Mouse (Mus musculus) kidney, adult 9 months (tissue): ENCODE results near the gene Sh3rf3.
A peak's percentile ranks its signal among the peaks of the same experiment; 100 is the strongest.

Source experiments
- DNase-seq: peaks from one replicate; pipeline ENCODE4 v3.0.0; 2022

The Sh3rf3 gene

DNA sequence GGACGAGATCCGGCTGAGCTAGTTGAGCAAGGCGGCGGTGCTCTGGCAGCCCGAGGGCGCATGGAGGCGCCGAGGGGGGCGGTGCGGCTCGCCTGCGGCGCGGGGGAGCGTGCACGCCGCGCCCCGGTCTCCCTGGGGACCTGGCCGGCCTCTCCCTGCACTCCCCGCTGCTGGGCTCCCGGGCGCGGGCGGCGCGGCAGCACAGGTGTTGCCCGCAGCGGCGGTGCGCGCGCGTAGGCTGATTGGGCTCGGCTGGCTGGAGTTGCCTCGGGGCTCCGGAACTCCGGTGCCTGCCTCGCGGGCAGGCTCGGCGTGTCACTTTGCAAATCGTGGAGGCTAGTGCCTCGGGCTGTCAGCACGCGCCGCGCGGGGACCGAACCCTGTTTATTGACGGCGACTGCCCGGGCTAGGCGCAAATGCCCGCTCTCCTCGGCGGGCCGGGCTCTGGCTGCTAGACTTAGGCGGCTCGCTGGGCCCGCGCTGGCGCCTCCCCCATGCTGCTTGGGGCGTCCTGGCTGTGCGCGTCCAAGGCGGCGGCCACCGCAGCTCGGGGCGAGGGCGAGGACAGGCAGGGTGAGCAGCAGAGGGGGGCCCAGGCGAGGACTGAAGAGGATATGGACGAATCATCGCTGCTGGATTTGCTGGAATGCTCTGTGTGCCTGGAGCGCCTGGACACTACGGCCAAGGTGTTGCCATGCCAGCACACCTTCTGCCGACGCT lies at the start of gene Sh3rf3:
Sh3rf3 (plus strand) TSS at position 279 of the 720 bp plus-strand sequence.
- no peak for DNase-seq

DNA sequence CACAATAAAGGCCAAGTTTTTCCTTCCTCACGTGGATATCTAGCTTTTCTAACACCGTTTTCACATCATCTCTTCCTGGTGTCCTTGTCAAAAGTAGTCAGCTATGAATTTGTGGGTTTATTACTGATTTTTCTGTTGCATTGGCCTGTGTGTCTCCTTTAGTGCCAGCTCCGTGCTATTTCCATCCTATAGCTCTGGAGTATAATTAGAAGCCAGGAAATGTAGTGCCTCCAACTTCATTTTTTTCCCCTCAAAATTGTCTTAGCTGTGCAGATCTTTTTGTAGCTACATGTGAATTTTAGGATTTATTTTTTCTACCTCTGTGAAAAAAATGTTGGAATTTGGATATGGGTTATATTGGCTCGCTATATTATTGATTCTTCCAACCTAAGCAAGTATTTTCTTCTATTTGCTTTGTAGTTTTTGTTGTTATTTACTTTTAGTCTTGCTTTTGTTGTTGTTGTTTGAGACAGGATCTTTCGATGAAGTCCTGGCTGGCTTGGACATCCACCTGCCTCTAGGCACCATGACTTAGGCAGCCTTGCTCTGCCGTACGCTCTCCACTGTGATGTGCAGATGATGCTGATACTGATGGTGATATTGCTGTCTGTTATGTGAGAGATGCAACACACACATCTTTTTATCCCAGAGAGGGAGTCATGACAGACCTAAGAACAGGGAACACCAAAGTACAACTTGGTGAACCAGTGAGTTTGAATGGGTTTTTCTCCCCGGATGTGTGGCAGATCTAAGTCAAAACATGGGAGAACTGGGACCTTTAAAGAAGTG lies 24.5 kb upstream of the Sh3rf3 start:
- no peak for DNase-seq

DNA sequence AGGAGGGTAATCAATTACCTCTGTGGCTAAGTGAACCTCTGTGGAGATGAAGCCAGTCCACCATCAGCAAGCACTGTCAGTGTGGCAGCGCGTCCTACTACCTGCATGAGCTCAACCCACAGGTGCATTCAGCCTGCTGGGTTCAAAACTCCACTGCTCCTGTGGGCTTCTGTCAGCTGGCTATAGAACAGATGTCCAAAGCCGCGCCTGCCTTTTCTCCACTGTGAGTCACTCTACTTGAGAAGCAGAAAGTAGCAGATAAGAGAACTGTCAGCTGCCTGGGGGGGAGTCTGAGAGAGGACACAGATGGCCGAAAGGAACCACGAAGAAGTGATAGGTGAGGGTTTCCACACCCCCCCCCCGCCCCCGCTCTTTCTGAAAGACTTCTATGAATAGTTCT lies 15.6 kb upstream of the Sh3rf3 start:
- no peak for DNase-seq

DNA sequence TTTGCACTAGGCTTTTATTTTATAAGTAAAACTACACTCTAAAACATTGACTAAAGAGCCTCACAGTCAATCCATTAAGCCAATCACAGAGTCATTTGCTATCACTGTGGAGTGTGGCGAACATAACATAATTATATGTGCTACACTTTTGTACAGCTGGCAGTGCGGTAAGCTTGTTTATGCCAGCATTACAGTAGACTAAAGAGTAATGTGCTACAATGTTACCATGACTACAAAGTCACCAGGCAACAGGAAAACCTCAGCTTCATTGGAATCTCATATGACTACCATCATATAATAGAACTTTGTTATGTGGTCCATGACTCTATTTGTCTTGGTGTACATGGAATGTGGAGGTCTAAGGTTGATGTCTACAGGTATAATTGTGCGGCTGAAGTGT lies 15.0 kb upstream of the Sh3rf3 start:
- no peak for DNase-seq

DNA sequence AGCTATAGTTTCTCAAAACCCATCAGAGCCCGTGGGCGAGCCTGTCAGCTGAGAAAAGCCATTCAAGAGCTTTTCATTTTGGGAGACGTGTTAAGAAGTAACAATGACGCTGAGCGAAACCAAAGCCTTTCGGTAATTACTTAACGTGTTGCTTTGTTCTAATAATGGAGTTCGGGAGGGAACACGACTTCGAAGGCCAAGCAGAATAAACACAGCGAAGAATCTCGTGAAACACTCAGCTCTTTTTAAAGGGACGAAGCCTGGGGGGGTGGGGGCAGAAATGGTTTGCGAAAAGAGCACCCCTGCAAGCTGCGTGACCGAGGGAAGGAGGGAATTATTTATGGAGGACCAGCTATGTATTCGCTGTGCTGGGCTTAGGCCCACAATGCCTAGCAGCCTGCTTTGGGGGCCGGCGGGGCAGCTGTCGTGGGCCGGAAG lies 12.1 kb upstream of the Sh3rf3 start:
- no peak for DNase-seq

DNA sequence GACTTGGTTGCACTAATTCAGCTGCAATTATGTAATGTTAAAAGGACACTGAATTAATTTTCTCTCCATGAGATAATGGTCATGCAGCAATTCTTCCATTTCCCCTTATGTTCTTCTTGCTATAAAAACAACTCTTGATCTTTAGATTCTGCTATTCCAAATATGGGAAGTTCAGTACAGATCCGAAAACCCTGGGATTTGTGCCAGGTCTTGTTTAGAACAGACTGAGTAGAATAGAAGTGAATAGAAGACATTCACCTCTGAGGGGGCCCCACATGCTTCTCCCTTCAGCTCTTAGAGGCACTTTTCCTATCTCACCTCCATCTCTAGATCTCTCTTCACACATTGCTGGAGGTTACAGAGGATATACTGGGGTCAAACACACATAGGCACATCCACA lies 10.8 kb upstream of the Sh3rf3 start:
- no peak for DNase-seq

DNA sequence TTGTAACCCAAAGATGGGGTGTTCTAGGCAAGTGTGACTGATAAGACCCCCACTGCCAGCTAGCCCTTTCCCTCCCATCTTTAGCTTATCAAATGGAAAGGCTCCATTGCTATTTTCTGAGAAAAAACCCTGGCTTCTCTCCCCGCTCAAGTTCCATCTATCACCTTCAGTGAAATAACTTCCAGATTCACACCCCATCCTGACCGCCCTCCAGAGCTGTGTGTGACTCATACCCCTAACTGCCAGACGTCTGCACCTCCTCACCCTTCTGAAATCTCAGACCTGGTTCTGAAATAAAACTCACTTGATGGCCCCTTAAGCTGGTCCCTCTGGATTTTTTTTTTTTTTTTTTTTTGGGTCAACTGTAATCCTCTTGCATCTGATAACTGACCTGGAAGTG lies 5.2 kb upstream of the Sh3rf3 start:
- no peak for DNase-seq

DNA sequence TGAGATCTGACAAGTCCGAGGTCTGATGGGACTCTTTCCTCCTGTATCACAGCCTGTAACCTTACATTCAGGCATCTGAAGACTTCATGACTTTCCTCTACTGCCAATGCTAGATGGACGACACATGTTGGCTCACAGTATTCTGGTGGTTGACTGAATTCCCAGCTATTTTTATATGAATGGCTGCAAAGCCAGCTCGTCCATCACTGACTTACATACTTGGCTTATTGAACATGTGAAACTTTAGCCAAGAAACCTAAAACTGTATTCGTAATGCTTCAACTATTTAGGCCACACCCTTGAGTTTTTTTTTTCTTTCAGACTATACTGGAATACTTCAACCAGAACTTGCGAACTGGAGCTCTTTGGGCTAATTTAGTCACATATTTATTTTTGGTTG lies 3.0 kb upstream of the Sh3rf3 start:
- no peak for DNase-seq

DNA sequence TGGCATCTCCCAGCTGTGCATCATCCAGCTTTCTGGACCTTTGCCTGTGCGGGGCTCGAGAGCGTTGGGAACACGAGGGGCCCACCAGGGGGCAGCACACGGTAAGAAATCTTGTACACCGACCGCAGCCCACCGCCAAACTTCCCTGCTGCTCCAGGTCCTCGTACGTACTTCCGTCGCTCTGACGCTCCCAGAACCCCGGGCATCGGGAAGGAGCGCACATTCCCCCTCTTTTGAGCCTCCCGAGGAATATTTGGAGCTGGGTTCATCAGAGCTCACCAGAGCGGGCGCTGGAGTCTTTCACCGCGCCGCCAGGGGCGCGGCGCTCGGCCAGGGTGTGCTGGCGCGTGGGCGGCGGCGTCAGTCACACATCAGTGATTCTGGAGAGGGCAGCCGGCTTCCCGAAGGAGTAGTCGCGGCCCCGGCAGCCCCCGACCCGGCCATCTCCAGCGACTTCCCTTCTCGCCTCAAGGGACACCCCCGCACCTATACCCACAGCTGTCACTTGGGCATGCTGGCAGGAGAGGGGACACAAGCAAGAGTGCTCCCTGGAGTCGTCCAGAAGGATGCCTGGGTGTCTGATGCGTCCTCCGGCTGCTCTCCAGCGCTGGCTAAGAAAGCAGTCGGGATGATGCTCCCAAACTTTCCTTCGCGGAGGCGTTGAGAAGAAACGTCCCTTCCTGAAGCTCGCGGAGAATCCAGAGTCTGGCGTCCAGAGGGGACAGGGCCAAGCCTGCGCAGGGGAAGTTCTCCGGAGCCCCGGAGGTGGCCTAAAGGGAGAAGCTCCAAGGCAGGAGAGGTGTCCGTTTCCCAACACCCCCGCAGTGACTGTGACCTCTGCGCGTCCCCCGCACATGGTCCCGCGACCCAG lies 714 bp upstream of the Sh3rf3 start:
- peak; percentile 61 for DNase-seq

DNA sequence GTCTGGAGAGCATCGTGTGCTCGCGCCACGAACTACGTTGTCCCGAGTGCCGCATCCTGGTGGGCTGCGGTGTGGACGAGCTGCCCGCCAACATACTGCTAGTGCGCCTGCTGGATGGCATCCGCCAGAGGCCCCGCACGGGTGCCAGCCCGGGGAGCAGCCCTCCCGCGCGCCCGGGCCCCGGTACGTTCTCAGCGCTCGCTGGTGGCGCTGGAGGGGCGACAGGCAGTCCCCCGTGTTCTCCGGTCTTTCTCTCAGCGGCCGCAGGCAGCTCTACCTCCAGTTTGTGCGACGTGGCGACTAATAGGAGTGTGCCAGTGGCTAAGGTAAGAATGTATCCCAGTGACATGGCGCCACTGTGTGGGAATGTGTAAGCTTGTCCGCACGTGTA lies 637 bp downstream of the Sh3rf3 start:
- DNase-seq: no peak

DNA sequence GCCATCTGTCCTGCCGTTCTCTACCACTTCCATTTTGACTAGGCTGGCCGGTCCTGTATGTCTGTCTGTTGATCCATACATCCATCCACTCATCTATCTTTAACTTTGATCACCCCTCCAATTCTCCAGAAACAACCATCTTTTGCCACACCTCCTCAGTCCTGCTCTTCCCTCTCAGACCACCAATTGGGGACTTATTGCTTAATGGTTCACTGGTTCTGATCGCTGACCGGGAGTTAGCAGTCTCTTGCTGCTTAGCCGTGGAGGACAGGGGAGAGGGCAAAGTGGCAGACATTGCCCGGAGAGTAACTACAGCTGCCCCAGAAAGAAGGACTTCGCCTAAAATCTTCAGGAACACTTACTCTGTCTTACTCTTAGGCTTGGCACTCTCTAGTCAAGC lies 1.3 kb downstream of the Sh3rf3 start:
- no peak for DNase-seq

DNA sequence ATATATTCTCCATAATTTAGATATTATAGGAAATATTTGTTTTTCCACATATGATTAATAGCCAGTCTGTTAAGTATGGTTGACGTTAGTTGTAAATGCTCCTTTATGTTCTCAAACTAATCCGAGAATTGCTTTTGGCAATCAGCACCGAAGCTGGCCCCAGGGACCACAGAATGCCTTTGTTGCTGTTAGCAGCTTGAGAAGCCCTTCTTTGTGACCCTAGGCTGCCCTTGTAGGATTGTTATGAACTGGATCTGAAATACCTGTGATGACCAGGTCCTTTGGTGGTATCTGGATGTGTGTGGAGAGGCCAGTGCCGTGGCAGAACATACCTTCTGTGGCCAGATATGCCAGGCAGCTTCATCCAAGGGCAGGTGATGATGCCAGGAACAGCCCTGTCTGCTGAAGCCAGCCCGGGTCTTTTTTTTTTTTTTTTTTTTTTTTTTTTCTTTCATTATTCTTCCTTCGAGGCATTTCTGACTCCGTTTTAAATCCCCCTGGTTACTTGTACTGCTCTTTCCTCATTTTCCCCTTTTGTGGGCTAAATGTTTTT lies 10.9 kb downstream of the Sh3rf3 start:
- no peak for DNase-seq

DNA sequence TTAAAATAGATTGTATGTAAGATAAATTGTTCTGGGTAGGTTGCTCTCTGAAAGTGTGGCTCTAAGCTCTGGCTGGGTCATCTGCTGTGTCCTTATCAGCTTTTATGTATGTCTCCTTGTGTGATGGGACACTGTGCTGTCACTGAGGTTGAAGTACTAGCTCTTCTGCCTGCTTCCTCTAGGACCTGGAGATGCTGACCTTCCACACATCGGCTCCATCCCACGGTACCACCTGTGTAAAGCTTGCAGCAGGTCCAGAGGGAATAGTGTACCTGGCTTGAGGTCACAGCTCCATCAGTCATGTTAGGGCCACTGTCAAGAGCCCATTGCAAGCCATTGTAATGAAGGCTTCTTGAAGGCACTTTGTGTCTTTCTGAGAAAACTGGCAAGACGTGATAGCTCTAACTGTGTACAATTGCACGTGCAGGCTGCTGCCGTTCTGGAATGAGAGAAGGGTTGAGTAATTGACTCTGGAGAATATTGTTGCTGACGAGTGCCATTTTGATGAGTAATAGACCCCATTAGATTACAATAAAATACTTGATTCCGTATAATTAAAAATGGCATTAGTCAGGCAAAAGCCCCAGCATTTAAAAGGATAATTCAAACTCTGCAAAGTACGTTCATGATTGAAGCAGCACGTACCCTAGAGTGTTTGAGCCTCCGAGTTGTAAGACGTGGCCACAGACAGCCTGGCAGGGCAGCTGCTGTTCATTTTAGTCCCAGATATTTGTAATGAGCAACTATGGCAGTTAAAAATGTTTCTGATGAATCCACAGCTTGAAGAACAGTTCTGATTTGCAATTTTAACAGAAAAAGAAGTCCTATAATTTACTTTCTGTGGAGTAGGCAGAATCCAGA lies 16.3 kb downstream of the Sh3rf3 start:
- DNase-seq: no peak

DNA sequence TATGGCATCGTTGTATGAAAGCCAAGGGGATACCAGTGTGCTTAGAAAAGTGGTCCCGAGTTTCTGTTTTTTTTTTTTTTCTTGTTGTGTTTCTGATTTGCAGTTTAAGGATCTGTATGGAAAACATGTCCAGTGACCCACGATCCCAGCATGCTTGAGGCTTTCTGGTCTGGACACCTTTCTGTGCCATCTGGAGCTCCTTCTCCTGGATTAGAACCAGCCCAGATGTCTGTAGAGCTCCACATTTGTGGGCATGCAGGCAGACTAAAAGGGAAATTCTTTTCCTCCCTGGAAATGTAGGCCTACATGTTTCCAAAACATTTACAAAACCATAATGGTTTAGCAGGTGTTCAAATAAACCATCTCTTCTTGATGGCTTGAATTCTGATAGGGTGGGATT lies 20.0 kb downstream of the Sh3rf3 start:
- no peak for DNase-seq

DNA sequence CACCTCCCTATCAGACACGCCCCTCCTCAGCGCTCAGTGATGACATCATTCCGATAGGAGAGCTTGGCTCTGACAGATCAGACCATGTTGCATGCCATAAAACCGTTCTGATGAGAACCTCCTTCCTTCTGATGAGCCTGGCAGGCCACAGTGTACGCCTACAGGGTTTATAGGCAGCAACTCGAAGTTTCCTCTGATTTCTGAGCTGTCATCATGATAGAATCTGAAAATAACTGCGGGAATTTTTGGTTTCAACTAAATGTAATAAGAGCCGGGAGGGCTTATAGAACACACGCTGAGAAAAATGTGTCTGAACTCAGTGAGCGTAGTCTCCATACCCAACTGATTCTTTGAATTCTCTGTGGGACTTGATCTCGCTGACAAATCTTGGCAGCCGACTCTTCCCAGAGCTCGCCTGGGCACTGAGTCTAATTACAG lies 20.6 kb downstream of the Sh3rf3 start:
- no peak for DNase-seq

DNA sequence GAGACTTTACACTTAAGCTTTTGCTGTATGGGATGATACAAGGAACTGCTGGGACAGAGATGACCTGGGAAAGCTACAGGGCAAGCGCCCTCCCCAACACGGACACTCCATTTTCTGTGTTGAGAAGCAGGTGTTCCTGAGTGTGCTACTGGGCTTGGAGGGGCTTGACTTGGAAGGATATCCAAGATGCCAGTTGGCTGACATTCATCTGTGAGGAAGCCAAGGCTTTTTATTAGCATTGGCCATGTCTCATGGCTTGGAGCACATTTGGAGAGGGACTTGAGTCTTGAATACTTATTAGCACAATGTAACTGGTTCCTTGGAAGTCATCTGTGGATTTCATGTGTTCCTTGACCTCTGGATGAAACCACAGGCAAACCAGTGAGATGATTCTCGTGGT lies 23.2 kb downstream of the Sh3rf3 start:
- DNase-seq: no peak

DNA sequence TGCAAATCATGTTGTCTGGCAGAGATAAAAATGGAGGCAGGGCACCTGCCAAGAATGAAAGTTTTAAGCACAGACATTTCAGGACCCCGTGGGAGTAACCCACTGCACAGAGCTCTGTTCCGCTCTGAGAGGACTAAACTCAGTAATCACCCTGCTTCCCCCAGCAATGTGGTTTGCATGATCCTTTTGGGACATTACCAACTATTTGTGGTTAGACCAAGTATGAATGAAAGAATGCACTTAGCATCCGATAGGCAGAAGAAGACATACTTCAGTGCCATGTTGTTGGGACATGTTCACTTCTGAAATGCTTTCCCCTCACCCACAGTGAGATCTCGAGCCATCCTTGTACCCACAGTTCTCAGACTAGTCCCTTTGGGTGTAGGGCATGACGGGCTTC lies 24.3 kb downstream of the Sh3rf3 start:
- DNase-seq: no peak

DNA sequence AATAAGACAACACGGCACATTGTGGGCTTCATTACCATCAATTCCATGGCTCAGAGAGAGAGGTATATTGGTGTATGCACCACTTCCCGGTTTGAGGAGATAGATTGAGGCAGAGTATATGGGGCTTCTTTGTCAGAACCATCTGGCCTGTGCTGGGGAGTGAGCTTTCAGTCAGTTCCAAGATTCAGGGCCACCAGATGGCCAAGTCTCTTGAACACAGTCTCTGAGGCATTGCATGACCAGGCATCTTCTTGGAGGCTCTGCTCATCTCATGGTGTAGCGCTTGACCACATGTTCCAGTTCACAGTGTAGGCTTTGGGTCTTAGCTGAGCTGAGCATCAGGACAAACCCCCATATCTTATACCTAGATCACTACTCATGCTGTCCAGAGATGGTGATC lies 28.8 kb downstream of the Sh3rf3 start:
- no peak for DNase-seq

DNA sequence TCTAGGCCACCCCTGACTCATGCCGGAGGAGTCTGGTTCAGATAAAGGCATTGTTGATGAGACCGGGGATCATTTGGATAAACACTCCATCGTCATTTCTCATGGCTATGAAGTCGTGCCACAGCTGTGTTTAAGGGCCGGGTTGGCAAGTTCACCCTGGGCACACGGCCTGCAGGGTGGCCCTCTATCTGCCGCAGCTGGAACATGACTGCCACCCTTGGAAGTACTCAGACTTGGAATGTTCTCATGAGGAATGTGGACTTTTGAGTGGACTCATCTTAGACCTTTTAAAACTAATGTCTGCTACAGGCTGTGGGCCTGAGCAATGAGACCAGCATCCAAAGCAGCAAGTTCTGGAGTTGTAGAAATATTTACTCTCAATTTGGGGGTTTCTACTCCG lies 29.9 kb downstream of the Sh3rf3 start:
- DNase-seq: no peak

DNA sequence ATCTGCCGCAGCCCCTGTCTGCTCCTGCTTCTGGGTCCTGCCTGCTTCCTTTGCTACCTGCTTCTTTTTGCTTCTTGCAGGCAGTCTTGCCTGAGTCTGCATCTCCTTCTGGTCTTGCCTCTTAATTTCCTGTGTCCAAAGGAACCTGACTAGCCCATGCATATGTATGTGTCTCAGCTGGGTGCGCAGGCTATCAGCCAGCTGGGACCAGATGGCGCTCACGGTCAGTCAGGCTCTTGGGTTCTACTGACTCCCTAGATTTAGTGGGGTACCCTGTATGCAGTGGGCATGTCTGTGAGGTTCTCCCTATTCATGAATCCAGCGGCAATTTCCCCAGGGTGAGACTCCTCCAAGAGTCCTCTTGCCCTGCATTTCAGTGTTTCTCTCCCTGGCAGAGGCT lies 35.0 kb downstream of the Sh3rf3 start:
- DNase-seq: no peak

DNA sequence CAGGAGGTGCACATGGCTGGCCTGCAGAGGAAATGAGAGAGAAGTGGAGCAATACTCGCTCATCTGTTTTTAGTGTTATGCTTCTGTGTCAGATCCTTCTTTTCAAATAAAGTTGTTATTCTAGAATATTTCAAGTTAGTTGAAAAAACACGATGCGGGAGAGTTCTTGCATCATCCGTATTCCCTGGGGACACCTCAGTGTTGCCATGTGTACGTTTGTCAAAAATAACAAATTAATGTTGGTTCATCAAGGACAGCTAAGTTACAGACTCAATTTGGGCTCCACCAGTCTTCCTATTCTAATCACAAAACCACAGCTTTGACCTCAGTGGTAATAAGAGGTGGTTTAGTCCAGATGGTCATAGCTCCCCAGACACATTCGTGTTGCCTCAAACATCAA lies 35.4 kb downstream of the Sh3rf3 start:
- no peak for DNase-seq

DNA sequence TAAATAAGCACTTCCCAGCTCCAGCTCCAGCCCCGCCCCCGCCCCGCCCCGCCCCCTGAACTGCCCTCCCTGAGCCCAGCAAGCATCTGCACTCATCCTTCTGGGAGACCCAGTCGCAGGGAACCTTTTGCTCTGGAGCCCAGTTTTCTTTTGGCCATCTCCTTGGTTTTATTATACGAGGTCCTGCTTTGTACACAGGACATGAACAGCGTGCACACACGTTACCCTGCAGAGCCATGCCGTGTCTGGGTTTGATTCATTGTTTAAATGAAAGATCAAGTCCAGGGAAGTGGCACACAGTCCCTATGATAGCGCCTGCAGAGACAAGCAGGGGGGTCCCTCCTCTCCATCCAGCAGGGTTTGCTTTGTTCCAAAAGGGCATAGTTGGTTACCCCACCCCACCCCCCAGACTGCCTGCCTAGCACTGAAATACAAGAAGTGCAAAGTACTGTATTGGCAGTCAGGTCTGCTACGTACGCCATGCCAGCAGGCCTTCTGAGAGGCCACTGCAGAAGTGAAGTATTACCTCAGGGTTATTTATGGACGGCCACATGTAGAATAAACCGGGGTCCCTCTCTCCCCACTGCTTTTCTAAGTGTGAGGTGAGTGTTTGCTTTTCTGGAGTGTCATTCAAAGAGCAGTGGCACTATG lies 41.5 kb downstream of the Sh3rf3 start:
- DNase-seq: no peak
